Mouse (Mus musculus) embryonic facial prominence, embryonic 14.5 days (tissue): ENCODE measurements at regions not wholly inside any gene's neighbourhood (a gene's known extent, or its start where the extent isn't known, plus 50 kb on each side); places are given as distances from the start of the nearest gene placed in this dataset.

ENCODE experiments used
- ATAC-seq: fragments of 200-750 bp; cut with Nextera tagmentation; 2 replicates; pipeline ENCODE4 v1.8.0; 2017; ENCODE audit warnings: low read depth, moderate number of reproducible peaks, moderate TSS enrichment
- DNase-seq: peaks from one replicate; pipeline ENCODE4 v3.0.0-alpha.2; 2015; ENCODE audit warnings: low spot score
- H3K27ac ChIP-seq: fragments of 300-500 bp; sonication (generic); replicated peaks from 2 replicates; pipeline ENCODE4 v1.5.1; 2014; ENCODE audit warnings: low read depth, mild to moderate bottlenecking, low read length, moderate library complexity
- H3K27me3 ChIP-seq: fragments of 300-500 bp; sonication (generic); replicated peaks from 2 replicates; pipeline ENCODE4 v1.6.1; 2014; ENCODE audit warnings: low read length; ENCODE audit not compliant: control insufficient read depth, insufficient read depth
- H3K36me3 ChIP-seq: fragments of 300-500 bp; sonication (generic); 2 replicates; pipeline ENCODE4 v1.6.1; 2014; ENCODE audit warnings: low read length, mixed read lengths; ENCODE audit not compliant: control insufficient read depth, insufficient read depth
- H3K4me1 ChIP-seq: fragments of 300-500 bp; sonication (generic); 2 replicates; pipeline ENCODE4 v1.6.1; 2014; ENCODE audit warnings: antibody characterized with exemption, low read length; ENCODE audit not compliant: control insufficient read depth, insufficient read depth
- H3K4me2 ChIP-seq: fragments of 300-500 bp; sonication (generic); 2 replicates; pipeline ENCODE4 v1.6.1; 2014; ENCODE audit warnings: low read depth, mild to moderate bottlenecking, low read length, moderate library complexity, mixed read lengths
- H3K4me3 ChIP-seq: fragments of 300-500 bp; sonication (generic); 2 replicates; pipeline ENCODE4 v1.5.1; 2014; ENCODE audit warnings: low read depth, mild to moderate bottlenecking, low read length
- H3K9ac ChIP-seq: fragments of 300-500 bp; sonication (generic); 2 replicates; pipeline ENCODE4 v1.6.1; 2014; ENCODE audit warnings: low read depth, mild to moderate bottlenecking, low read length, moderate library complexity, mixed read lengths
- H3K9me3 ChIP-seq: fragments of 300-500 bp; sonication (generic); 2 replicates; pipeline ENCODE4 v1.6.1; 2016; ENCODE audit warnings: low read length; ENCODE audit not compliant: control insufficient read depth
- WGBS: fragments of 180-500 bp; shearing (Covaris S2); extraction: QIAGEN DNeasy Blood & Tissue Kit; methylation state at CpG from one replicate; pipeline ENCODE4 v1.1.7; 2014; 5-methylcytosine and 5-hydroxymethylcytosine counted together

GRCm38 (mm10) chr11:48464036-48464435, 336.1 kb upstream of the Rack1 start:
- WGBS: 24% methylated on average over 4 of the region's 4 CpGs

DNA sequence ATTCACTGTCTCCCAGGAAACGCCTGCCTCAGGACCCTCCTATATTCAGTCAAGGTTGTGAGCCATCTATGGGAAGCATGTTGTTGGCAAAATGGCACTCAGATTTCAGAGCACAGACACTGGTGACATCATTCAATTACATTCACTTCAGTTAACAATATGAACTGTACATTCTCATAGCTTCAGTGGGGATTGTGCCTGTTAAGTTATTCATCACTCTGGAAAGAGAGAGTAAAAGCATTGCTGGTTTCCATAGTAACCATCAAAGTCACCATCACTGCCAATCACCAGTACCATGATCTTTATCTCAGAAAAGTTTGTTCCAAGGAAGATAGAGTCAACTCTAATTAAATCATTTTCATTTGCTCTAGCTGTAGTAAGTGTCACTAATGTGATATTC, 350.2 kb upstream of the Rack1 start:
- ATAC-seq (no peak), DNase-seq (no peak)
- 83% methylated on average over 1 of the region's 1 CpGs for WGBS
- H3K9ac ChIP-seq: no peak overlapping the region
- H3K9me3 ChIP-seq: no peaks in the 10 kb centered on the region
- no peak overlapping the region for H3K27ac ChIP-seq
- H3K27me3 ChIP-seq: no peaks in the 10 kb centered on the region
- H3K36me3 ChIP-seq: no peaks in the 10 kb centered on the region
- H3K4me2 ChIP-seq: no peak overlapping the region
- no peaks in the 10 kb centered on the region for H3K4me1 ChIP-seq
- H3K4me3 ChIP-seq: no peak overlapping the region

More at GRCm38 (mm10) chr11:48464036-48464435, 336.1 kb upstream of the Rack1 start:
- DNase-seq (peak; percentile 69), ATAC-seq (peak; percentile 63)
- Histone ChIP-seq H3K9me3 (no peaks in the 10 kb centered on the region), H3K4me1 (no peaks in the 10 kb centered on the region), H3K4me3 (no peak overlapping the region), H3K36me3 (no peaks in the 10 kb centered on the region), H3K9ac (no peak overlapping the region), H3K27ac (no peak overlapping the region), H3K27me3 (no peaks in the 10 kb centered on the region), H3K4me2 (no peak overlapping the region)

DNA sequence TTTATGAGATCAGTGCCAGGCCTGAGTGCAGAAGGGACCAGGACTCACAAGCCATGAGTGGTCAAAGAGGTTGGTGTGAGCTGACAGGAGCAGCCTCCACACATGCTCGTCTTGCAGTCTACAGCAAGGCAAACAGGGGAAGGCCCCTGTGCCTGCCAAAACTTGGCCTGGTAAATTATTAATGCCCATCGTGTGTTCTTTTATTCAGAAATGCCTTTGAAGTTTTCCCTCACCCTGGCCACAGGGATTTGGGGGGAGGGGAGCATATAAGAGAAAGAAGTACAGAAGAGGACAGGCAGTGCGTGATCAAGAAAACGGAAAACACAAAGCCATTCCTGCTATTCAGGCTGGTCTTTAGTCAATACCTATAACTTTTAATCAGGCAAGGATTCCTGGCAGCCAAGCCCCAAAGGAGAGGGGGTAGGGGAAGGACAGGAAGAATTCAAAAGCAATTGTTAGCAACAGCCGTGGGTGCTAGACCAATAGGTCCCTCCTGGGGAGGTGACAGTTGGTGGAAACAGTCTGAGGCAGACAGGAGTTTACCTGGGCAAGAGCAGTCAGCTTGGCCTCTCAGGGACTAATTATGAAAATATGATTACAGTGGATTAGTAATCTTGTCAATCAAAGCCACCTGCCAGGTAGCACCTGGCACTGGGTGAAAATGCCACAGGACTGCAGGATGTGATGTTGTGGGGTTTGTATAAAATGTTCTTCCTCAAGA, 357.4 kb upstream of the Rack1 start:
- Histone ChIP-seq H3K9ac (no peak overlapping the region), H3K36me3 (no peaks in the 10 kb centered on the region), H3K27ac (no peak overlapping the region), H3K4me3 (no peak overlapping the region), H3K27me3 (no peaks in the 10 kb centered on the region), H3K4me2 (no peak overlapping the region), H3K9me3 (no peaks in the 10 kb centered on the region), H3K4me1 (no peaks in the 10 kb centered on the region)
- ATAC-seq (no peak), DNase-seq (no peak)
- WGBS: 46% methylated on average over 5 of the region's 5 CpGs

- WGBS: 86% methylated on average over 3 of the region's 3 CpGs
- no peaks in the 10 kb centered on the region for H3K9me3 ChIP-seq
- no peak overlapping the region for H3K27ac ChIP-seq
- H3K27me3 ChIP-seq: no peaks in the 10 kb centered on the region
- no peak overlapping the region for H3K4me3 ChIP-seq
- H3K36me3 ChIP-seq: no peaks in the 10 kb centered on the region
- ATAC-seq: no peak
- DNase-seq: no peak
- no peaks in the 10 kb centered on the region for H3K4me1 ChIP-seq
- H3K4me2 ChIP-seq: no peak overlapping the region
- H3K9ac ChIP-seq: no peak overlapping the region
These were observed 363.4 kb upstream of the Rack1 start for GRCm38 (mm10) chr11:48436712-48437111.

GRCm38 (mm10) chr11:48431316-48431715, 368.8 kb upstream of the Rack1 start:
- DNase-seq (no peak), ATAC-seq (no peak)
- no peak overlapping the region for H3K27ac ChIP-seq
- H3K9ac ChIP-seq: no peak overlapping the region
- H3K9me3 ChIP-seq: no peaks in the 10 kb centered on the region
- no peaks in the 10 kb centered on the region for H3K36me3 ChIP-seq
- no peak overlapping the region for H3K4me3 ChIP-seq
- H3K4me2 ChIP-seq: no peak overlapping the region
- no peaks in the 10 kb centered on the region for H3K4me1 ChIP-seq
- no peaks in the 10 kb centered on the region for H3K27me3 ChIP-seq

DNA sequence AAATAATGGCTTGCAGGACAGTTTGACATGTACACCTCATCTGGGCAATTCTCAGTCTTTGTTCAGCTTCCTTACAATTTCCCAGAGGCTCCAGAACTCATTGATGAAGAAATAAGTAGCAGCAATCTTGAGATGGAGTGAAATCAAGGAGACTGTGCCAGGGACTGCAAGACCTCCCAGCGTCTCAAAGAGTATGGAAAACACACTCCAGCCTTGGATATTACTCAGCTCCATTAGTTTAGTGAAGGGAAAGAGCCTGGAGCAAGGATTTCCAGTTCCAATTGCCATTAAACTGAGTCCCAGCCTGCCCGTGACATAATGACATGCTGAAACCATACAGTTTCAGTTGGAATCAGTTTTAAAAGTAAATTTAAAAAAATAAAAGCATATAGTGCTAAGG, 372.7 kb upstream of the Rack1 start:
- WGBS: 44% methylated on average over 2 of the region's 2 CpGs
- no peak for DNase-seq
- no peak for ATAC-seq

DNA sequence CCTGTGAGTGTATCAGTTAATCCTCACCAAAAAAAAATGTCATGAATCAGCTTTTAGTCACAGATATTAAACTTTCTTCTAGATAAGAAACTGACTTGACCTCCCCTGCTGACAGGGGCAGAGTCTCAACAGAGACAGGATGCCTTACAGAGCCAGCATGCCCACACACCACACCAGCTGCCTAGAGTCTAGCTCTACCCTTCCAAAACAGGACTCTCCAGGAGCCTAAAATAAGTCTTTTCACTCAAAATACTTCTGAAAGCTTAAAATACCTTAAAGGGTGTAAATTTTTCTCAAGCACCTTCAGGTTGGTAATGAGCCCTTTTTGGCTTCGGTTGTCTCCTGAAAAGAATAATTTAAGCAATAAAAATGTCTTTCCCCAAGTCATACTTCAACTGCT, 373.7 kb upstream of the Rack1 start:
- Histone ChIP-seq H3K27me3 (no peaks in the 10 kb centered on the region), H3K9me3 (no peaks in the 10 kb centered on the region), H3K4me2 (no peak overlapping the region), H3K36me3 (no peaks in the 10 kb centered on the region), H3K4me1 (no peaks in the 10 kb centered on the region), H3K9ac (no peak overlapping the region), H3K27ac (no peak overlapping the region), H3K4me3 (no peak overlapping the region)
- ATAC-seq: no peak
- DNase-seq: no peak
- 67% methylated on average over 1 of the region's 1 CpGs for WGBS

More for the DNA sequence above, 372.7 kb upstream of the Rack1 start:
- Histone ChIP-seq H3K27me3 (no peaks in the 10 kb centered on the region), H3K9me3 (no peaks in the 10 kb centered on the region), H3K4me3 (no peak overlapping the region), H3K4me1 (no peaks in the 10 kb centered on the region), H3K27ac (no peak overlapping the region), H3K4me2 (no peak overlapping the region), H3K9ac (no peak overlapping the region), H3K36me3 (no peaks in the 10 kb centered on the region)

DNA sequence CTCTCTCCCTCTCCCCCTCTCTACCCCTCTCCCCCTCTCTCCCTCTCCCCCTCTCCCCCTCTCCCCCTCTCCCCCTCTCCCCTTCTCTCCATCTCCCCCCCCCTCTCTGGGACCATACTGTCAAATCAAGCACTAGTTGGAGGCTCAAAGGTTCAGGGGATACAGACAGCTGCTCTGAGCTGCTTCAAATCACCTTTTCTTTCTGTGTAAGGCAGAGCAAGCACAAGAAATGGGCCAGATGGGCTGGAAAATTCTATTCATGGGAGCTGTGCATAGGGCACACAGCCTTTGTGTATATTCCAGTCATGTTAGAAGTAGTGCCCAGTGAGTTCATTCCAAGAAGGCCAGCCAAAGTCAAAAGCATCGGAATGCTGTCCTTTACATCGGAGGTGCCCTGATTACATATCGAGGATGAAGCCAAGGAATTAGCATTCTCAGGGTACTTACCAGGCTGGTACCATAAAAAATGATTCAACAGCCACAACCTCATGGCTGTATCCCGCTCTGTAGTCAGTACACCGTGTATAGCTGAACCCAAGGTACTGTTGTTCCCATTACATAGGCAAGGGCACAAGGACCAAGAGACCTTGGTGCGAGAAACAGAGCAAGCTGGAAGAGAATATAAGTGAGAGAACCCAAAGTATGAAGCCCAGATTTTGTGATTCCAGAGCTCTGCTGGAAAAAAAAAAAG, 381.9 kb upstream of the Rack1 start:
- ATAC-seq: no peak

DNA sequence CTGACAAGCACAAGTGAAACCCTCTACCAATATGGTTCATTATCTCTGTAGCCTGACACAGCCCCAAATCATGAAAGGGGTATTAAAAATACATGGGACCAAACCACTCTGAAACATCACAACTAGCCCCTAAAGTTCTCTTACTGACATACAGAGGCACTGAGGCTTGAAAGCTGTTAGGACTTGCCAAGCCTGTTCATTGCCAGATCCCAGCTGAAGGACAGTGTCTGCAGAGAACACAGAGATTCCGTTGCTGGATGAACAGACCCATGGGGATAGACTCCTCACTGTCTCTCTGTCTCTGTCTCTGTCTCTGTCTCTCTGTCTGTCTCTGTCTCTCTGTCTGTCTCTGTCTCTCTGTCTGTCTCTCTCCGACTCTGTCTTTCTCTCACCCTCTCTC, 382.5 kb upstream of the Rack1 start:
- WGBS: 69% methylated on average over 2 of the region's 2 CpGs
- ATAC-seq (no peak), DNase-seq (no peak)
- no peak overlapping the region for H3K9ac ChIP-seq
- no peaks in the 10 kb centered on the region for H3K9me3 ChIP-seq
- H3K4me3 ChIP-seq: no peak overlapping the region
- H3K27me3 ChIP-seq: no peaks in the 10 kb centered on the region
- H3K36me3 ChIP-seq: no peaks in the 10 kb centered on the region
- no peaks in the 10 kb centered on the region for H3K4me1 ChIP-seq
- H3K27ac ChIP-seq: no peak overlapping the region
- H3K4me2 ChIP-seq: no peak overlapping the region

More for the DNA sequence above, 381.9 kb upstream of the Rack1 start:
- H3K4me2 ChIP-seq: no peak overlapping the region
- H3K36me3 ChIP-seq: no peaks in the 10 kb centered on the region
- H3K9me3 ChIP-seq: no peaks in the 10 kb centered on the region
- no peaks in the 10 kb centered on the region for H3K4me1 ChIP-seq
- WGBS: 85% methylated on average over 6 of the region's 6 CpGs
- no peak overlapping the region for H3K27ac ChIP-seq
- H3K27me3 ChIP-seq: no peaks in the 10 kb centered on the region
- DNase-seq: no peak
- no peak overlapping the region for H3K4me3 ChIP-seq
- no peak overlapping the region for H3K9ac ChIP-seq
